Mouse (Mus musculus) activated CD4-positive, CD25-positive, alpha-beta regulatory T cell, adult 9 weeks (primary cell): Measurements from ENCODE around the gene Lgr5. TPM values are rescaled to one million over a fixed set of nuclear protein-coding genes. Genes with fewer than 3 reads are reported as not detected.

Experiments
- polyA plus RNA-seq: library from polyadenylated mRNA; unstranded; fragments of 100-300 nt; shearing (Covaris generic); gene quantifications from one replicate; pipeline ENCODE4 v1.2.1, GENCODE M21; 2017

The Lgr5 gene
- polyA plus RNA-seq, result 0.06 TPM

GRCm38 (mm10) chr10:115587301-115587969 lies at the start of gene Lgr5:
Gene Lgr5, minus strand, starts transcription at chr10:115587780.

DNA sequence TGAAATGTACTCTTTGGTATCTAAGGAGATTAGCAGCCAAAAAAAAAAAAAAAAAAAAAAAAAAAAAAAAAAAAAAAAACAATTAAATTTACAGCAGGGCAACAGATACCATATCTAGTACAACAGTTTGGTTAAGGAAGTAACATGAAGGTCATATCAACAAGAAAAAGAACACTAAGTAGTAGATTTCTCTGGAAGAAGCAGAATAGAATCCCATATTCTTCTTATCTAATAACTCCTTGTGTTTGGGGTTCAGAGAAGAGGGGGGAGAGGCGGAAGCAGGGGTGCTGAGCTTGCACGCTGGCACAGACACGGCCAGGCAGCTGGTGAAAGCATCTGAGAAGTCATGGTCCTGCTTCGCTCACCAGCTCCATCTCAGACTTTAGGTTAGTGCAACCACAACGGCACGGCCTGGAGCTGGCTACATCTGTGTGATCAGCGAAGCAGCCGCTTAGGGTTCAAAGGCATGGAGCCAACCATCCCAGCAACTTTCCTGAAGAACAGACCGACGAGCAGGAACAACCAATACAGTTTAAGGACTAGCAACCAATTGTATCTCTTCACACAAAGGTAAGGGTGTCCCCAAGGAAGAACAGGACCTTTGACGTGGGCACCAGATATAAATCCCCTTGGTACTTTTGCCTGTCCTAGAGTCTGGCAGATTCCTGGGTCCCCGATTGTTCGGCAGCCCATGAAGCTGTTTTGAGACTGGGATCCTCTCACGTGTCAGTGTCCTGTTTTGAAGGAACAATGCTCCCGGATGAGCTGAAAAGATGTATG lies 17.7 kb downstream of the Lgr5 start, which contains the start of gene A930009A15Rik:
Gene A930009A15Rik (plus strand): TSS at position 275 of the 780 bp plus-strand sequence.

Other genes starting within 250 kb of the Lgr5 start
- gene Tmem19, start 225.3 kb downstream of the Lgr5 start, polyA plus RNA-seq, result 49.2 TPM
- gene Thap2, start 203.3 kb downstream of the Lgr5 start, polyA plus RNA-seq, result 15.4 TPM
- 30.2 TPM for gene Zfc3h1, start 202.8 kb downstream of the Lgr5 start, polyA plus RNA-seq
- gene A930009A15Rik, start 17.8 kb downstream of the Lgr5 start, polyA plus RNA-seq, result not detected
- gene Tspan8, start 229.1 kb upstream of the Lgr5 start, polyA plus RNA-seq, result 0.72 TPM